In the genomic region with DNA sequence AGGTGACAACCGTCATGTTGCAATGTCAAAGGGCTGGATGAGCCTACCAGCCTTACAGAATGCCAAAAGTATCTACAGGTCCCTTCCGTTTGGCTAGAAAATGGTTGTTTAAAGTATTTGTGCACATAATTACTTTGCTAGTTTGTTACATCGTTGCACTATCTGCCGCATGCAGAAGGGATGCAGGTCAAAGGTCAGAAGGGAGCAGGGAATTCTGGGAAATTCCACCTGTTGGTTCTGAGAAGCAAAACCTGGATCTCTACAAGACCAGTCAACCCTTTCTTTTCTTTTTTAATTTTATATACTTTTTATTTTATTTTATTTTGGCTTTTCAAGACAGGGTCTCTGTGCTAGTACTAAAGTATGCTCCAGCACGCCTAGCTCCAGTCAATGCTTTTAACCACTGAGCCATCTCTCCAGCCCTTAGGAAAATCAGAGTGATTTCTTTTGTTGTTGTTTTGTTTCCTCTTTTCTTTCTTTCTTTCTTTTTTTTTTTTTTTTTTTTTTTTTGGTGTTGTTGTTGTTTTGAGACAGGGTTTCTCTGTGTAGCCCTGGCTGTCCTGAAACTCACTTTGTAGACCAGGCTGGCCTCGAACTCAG, we compare ENCODE assay signal across 8 mouse cellular contexts. TPM values are rescaled to one million over a fixed set of nuclear protein-coding genes. Genes with fewer than 3 reads are reported as not detected.
DNase-seq lines count a peak whose midpoint lies in the region; ATAC-seq and TF ChIP-seq lines count a peak whose summit lies in the region.

No protein-coding gene starts in this region.

- no peaks in the 10 kb centered on the region for H3K36me3 ChIP-seq in heart, embryonic 11.5 days (ENCODE audit: control insufficient read depth, insufficient read depth, low read length)
- H3K36me3 ChIP-seq in ES-E14 (ENCODE audit: control insufficient read depth, insufficient read depth, low read length, poor library complexity, severe bottlenecking) = peaks cover 6% of the 10 kb centered on the region; the same call in 1 of the 2 replicates
- peaks cover 9% of the 10 kb centered on the region; the same call in 1 of the 2 replicates for H3K36me3 ChIP-seq in forebrain, postnatal 0 days (ENCODE audit: insufficient read depth)
- H3K36me3 ChIP-seq in liver, postnatal 0 days (replicated peaks; ENCODE audit: insufficient read depth, low read length) = peaks cover 3% of the 10 kb centered on the region; the same call in 1 of the 2 replicates

- H3K4me3 ChIP-seq in heart, embryonic 11.5 days (ENCODE audit: low read depth, low read length) = peak overlapping the region; percentile 67
- H3K4me3 ChIP-seq in ES-E14 (ENCODE audit: insufficient read depth in 1 of 2, low read depth in 1 of 2, low read length in 2 of 2, poor library complexity in 1 of 2, severe bottlenecking in 1 of 2) = peak overlapping the region in 1 of 2 experiments; percentile 78; a peak in 1 of 4 replicates
- H3K4me3 ChIP-seq in forebrain, postnatal 0 days (ENCODE audit: low read depth, low read length) = peak overlapping the region; percentile 94; the same call in 1 of the 2 replicates
- 0 out of 2 replicates have a peak overlapping the region, but pooled peaks have one; percentile 82 for H3K4me3 ChIP-seq in liver, postnatal 0 days (ENCODE audit: low read depth, low read length)

- WGBS in heart, embryonic 11.5 days (ENCODE audit: insufficient replicate concordance) = 90% methylated on average over 6 of the region's 6 CpGs
- WGBS in forebrain, postnatal 0 days = 91% methylated on average over 6 of the region's 6 CpGs
- 82% methylated on average over 6 of the region's 6 CpGs for WGBS in liver, postnatal 0 days (ENCODE audit: insufficient replicate concordance)

- no peaks in the 10 kb centered on the region for H3K9me3 ChIP-seq in heart, embryonic 11.5 days (replicated peaks; ENCODE audit: control insufficient read depth, low read length)
- H3K9me3 ChIP-seq in ES-E14 (ENCODE audit: control insufficient read depth, insufficient read depth, low read depth, low read length) = no peaks in the 10 kb centered on the region
- no peaks in the 10 kb centered on the region for H3K9me3 ChIP-seq in forebrain, postnatal 0 days (ENCODE audit: low read length)
- H3K9me3 ChIP-seq in liver, postnatal 0 days (ENCODE audit: low read length) = no peaks in the 10 kb centered on the region

- in situ Hi-C loops in ES-E14 (cut with MboI; ENCODE audit: low sequenced_read_pairs in 2 of 2, unreplicated experiment in 2 of 2) = no loop called here

- no peak for DNase-seq in heart, postnatal 4 days
- no peak for DNase-seq in ES-E14 (ENCODE audit: low read depth, low spot score)
- no peak for DNase-seq in forebrain, postnatal 0 days
- no peak for DNase-seq in liver, postnatal 0 days
- no peak for DNase-seq in right cerebral cortex, postnatal 14 days
- no peak for DNase-seq in layer of hippocampus, postnatal 25 days (ENCODE audit: extremely low spot score in 1 of 2, low spot score in 1 of 2)
- no peak for DNase-seq in kidney, postnatal 14 days

- H3K27ac ChIP-seq in heart, embryonic 11.5 days (ENCODE audit: low read depth, low read length) = peak overlapping the region; percentile 93
- no peak overlapping the region; the same call in 1 of the 2 replicates for H3K27ac ChIP-seq in ES-E14 (ENCODE audit: insufficient read depth, low read depth, low read length, poor library complexity, severe bottlenecking)
- H3K27ac ChIP-seq in forebrain, postnatal 0 days (ENCODE audit: low read depth, low read length) = peak overlapping the region; percentile 94
- H3K27ac ChIP-seq in liver, postnatal 0 days (ENCODE audit: low read depth) = peak overlapping the region; percentile 96

- peak overlapping the region; percentile 69 for H3K4me2 ChIP-seq in heart, embryonic 11.5 days
- 0 out of 2 replicates have a peak overlapping the region, but pooled peaks have one; percentile 72 for H3K4me2 ChIP-seq in forebrain, postnatal 0 days (ENCODE audit: low read depth)
- H3K4me2 ChIP-seq in liver, postnatal 0 days (ENCODE audit: low read depth, low read length) = peak overlapping the region; percentile 99; the same call in 1 of the 2 replicates

- no peak for TF ChIP-seq EP300 in liver, postnatal 0 days (IDR thresholded peaks at IDR 0.05; ENCODE audit: low read depth)

- TF ChIP-seq CTCF in forebrain, postnatal 0 days (IDR thresholded peaks at IDR 0.05; ENCODE audit: low read depth) = no peak
- TF ChIP-seq CTCF in liver, postnatal 0 days (IDR thresholded peaks at IDR 0.05; ENCODE audit: low read depth) = no peak

- no peak for ATAC-seq in heart, embryonic 11.5 days (replicated peaks; ENCODE audit: insufficient number of reproducible peaks, low FRiP score, low TSS enrichment)
- ATAC-seq in forebrain, postnatal 0 days = no peak
- ATAC-seq in liver, postnatal 0 days = no peak

- peak overlapping the region; percentile 89; the same call in 1 of the 2 replicates for H3K9ac ChIP-seq in heart, embryonic 11.5 days (ENCODE audit: low read depth, low read length)
- peak overlapping the region; percentile 74; the same call in 1 of the 2 replicates for H3K9ac ChIP-seq in ES-E14 (ENCODE audit: insufficient read depth, low read depth, low read length, poor library complexity, severe bottlenecking)
- H3K9ac ChIP-seq in forebrain, postnatal 0 days = peak overlapping the region; percentile 98; the same call in 1 of the 2 replicates
- H3K9ac ChIP-seq in liver, postnatal 0 days (replicated peaks) = peak overlapping the region; percentile 93

- H3K4me1 ChIP-seq in heart, embryonic 11.5 days (ENCODE audit: control insufficient read depth, insufficient read depth, low read length) = peaks cover 7% of the 10 kb centered on the region; the same call in 1 of the 2 replicates
- peaks cover 4 to 6% of the 10 kb centered on the region in 2 experiments; a peak in 3 of 4 replicates for H3K4me1 ChIP-seq in ES-E14 (ENCODE audit: control insufficient read depth in 2 of 2, insufficient read depth in 2 of 2, low read length in 2 of 2, poor library complexity in 1 of 2)
- peaks cover 15% of the 10 kb centered on the region; the same call in 1 of the 2 replicates for H3K4me1 ChIP-seq in forebrain, postnatal 0 days (ENCODE audit: insufficient read depth)
- H3K4me1 ChIP-seq in liver, postnatal 0 days (ENCODE audit: insufficient read depth) = peaks cover 22% of the 10 kb centered on the region

- H3K27me3 ChIP-seq in heart, embryonic 11.5 days (ENCODE audit: control insufficient read depth, insufficient read depth, low read length) = no peaks in the 10 kb centered on the region
- H3K27me3 ChIP-seq in forebrain, postnatal 0 days (ENCODE audit: insufficient read depth, low read length) = no peaks in the 10 kb centered on the region
- H3K27me3 ChIP-seq in liver, postnatal 0 days (ENCODE audit: insufficient read depth, low read length) = no peaks in the 10 kb centered on the region

TF ChIP-seq in ES-E14, 5 proteins besides CTCF, POLR2A, EP300 and RAD21:
- peak; percentile 90 for TF ChIP-seq ZNF384 (IDR thresholded peaks at IDR 0.05; ENCODE audit: low read depth, low read length)
- no peak for TF ChIP-seq HCFC1 (IDR thresholded peaks at IDR 0.05; ENCODE audit: borderline replicate concordance, insufficient read depth, low read length)

RNA-seq across cellular contexts. Expression of gene Zmiz2, which starts 0.6 kb away (rescaled TPM):
- 6.8 and 7.9 TPM in 2 replicates for polyA plus RNA-seq in heart, embryonic 11.5 days (2014; fragmentation: Nextera tagmentation; extraction: Ambion mirVana)
- 10 to 100 TPM; 46.8 to 49.1 TPM for total RNA-seq in heart, postnatal 4 days (2021)
- 19.6 and 22.6 TPM in 2 replicates for total RNA-seq in ES-E14 (2012; rRNA removed)
- total RNA-seq in forebrain, postnatal 0 days (2014; rRNA removed) = 109 and 129 TPM in 2 replicates
- 38.1 and 43.8 TPM in 2 replicates for polyA plus RNA-seq in forebrain, postnatal 0 days (2015; fragmentation: Nextera tagmentation; extraction: Ambion mirVana)
- 3.4 and 3.7 TPM in 2 replicates for polyA plus RNA-seq in liver, postnatal 0 days (2015; fragmentation: Nextera tagmentation; extraction: Ambion mirVana)
- total RNA-seq in layer of hippocampus, postnatal 25 days (2021) = 100 to 1,000 TPM; 165 to 189 TPM

RNA-seq across cellular contexts. Expression of gene Ppia, which starts 27.0 kb away (rescaled TPM):
- polyA plus RNA-seq in heart, embryonic 11.5 days (2014; fragmentation: Nextera tagmentation; extraction: Ambion mirVana) = 4,475 and 4,598 TPM in 2 replicates
- total RNA-seq in heart, postnatal 4 days (2021) = 1,000 to 10,000 TPM; 1,521 to 1,568 TPM
- 4,715 and 6,168 TPM in 2 replicates for total RNA-seq in ES-E14 (2012; rRNA removed)
- 3,025 and 4,002 TPM in 2 replicates for total RNA-seq in forebrain, postnatal 0 days (2014; rRNA removed)
- polyA plus RNA-seq in forebrain, postnatal 0 days (2015; fragmentation: Nextera tagmentation; extraction: Ambion mirVana) = 5,423 and 7,006 TPM in 2 replicates
- 2,313 and 2,332 TPM in 2 replicates for polyA plus RNA-seq in liver, postnatal 0 days (2015; fragmentation: Nextera tagmentation; extraction: Ambion mirVana)
- 1,000 to 10,000 TPM; 1,673 to 1,893 TPM for total RNA-seq in layer of hippocampus, postnatal 25 days (2021)

RNA-seq across cellular contexts. Expression of gene H2afv, which starts 56.0 kb away (rescaled TPM):
- polyA plus RNA-seq in heart, embryonic 11.5 days (2014; fragmentation: Nextera tagmentation; extraction: Ambion mirVana) = 353 and 356 TPM in 2 replicates
- total RNA-seq in heart, postnatal 4 days (2021) = 100 to 1,000 TPM; 125 to 126 TPM
- 192 and 294 TPM in 2 replicates for total RNA-seq in ES-E14 (2012; rRNA removed)
- total RNA-seq in forebrain, postnatal 0 days (2014; rRNA removed) = 55.3 and 68.0 TPM in 2 replicates
- 185 and 235 TPM in 2 replicates for polyA plus RNA-seq in forebrain, postnatal 0 days (2015; fragmentation: Nextera tagmentation; extraction: Ambion mirVana)
- polyA plus RNA-seq in liver, postnatal 0 days (2015; fragmentation: Nextera tagmentation; extraction: Ambion mirVana) = 135 and 137 TPM in 2 replicates
- 10 to 100 TPM; 40.9 to 42.0 TPM for total RNA-seq in layer of hippocampus, postnatal 25 days (2021)
